Mouse (Mus musculus): ENCODE data around the gene Mfng. TPM values are rescaled to one million over a fixed set of nuclear protein-coding genes. Genes with fewer than 3 reads are reported as not detected.

Gene Mfng
- polyA plus RNA-seq (2012; rRNA removed; ENCODE audit: low replicate concordance), result 5.8 and 9.9 TPM in 2 replicates

DNA sequence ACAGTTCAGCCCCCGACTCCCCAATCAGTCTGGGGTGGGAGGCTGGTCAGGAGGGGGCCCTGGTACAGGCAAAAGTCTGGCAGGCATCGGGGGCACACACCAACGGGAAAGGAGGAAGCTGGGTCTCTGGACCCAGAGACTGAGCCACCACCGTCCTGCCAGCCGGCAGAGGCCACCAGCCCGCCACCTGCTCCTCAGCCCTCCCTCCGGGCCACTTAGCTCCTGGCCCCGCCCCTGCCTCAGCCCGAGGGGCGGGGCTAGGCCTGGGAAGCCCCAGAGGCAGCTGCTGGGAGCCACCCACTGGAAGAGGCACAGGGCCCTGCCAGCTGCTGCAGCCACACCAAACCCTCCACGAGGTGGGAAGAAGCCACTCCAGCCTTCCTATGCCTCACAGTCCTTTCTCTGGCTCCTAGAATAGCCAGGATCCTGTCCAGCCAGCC is at the start of gene Mfng:
Gene Mfng, minus strand, starts transcription at position 186 of the 440 bp plus-strand sequence.

DNA sequence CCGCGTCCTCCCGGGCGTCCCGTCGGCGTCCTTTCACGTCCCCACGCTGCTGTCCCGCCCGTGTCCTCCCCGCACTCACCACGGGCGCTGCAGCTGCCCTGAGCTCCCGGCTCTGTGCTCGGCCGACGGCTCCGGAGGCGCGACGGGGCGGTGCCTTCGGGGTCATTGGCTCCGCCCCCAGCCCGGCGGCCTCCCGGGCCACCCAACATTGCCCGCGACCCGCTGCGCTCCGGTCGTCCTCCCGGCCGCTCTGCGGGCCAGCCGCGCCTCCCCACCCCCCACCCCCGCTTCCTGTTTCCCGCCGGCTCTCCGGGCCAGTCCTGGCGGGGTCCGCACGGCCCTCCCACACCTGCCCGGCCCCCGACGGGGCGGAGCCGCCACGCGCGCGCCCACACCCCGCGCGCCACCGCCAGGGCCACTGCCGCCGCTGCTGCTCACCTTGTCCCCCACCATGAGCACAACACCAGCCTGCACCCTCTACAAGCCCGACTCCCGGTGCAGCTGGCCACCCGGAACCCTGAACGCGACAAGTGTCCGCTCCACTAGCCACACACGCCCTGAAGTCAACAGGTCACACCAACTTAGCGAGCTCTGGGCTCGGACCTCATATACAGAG is 29.6 kb upstream of the Mfng start, which contains the start of gene Card10:
Gene Card10, minus strand, starts transcription at position 267 of the 616 bp plus-strand sequence.

DNA sequence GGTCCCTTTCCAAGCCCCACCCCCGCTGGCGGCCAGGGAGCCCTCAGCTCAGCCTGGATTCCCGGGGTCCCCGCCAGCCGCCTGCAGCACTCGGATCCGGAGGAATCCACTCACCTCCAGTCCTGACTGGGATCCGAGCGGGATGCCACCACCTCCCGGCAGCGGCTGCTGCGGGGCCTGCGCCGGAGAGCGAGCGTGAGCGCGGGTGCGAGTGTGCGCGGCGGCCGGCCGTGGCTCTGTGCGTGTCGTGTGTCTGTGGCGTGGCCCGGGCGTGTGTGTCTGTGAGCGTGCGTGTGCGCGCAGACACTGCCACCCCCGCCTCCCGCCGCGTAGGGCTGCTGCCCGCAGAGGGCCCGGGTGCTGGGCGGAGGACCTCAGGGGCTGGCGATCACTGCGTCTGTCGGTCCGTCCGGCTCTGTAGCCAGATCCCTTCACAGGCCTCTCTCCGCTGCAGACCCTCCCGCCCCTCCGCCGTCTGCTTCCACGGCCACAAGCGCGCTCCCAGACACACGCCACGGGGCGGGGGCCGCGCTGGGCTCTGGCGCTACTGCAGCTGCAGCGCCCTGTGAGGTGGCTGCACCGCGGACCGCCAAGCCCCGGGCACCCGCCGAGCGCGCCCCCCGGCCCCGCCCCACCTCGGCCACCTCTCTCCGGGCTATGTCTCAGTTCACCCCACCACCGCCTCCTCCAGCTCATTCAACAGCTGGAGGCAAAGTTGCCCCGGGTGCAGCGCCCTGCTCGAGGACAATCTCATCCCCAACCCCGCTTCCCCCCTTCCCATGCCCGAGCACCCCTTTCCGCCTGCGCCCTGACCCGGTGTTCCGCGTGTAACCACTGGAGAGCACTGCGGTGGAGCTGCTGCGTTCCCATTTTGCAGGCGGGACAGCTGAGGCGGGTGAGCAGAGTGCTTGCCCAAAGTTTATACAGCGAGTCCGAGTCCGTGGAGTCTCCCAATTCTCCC is 54.7 kb downstream of the Mfng start, which contains the start of gene Elfn2:
Gene Elfn2, minus strand, starts transcription at position 482 of the 961 bp plus-strand sequence.

Other genes starting within 250 kb of the Mfng start
- 6.0 and 12.5 TPM in 2 replicates for gene C1qtnf6, start 242.1 kb downstream of the Mfng start, polyA plus RNA-seq (2012; rRNA removed; ENCODE audit: low replicate concordance)
- 0.14 and 0.70 TPM in 2 replicates for gene Sstr3, start 228.8 kb downstream of the Mfng start, polyA plus RNA-seq (2012; rRNA removed; ENCODE audit: low replicate concordance)
- gene Rac2, start 200.7 kb downstream of the Mfng start, polyA plus RNA-seq (2012; rRNA removed; ENCODE audit: low replicate concordance), result 138 and 143 TPM in 2 replicates
- gene Cyth4, start 176.4 kb downstream of the Mfng start, polyA plus RNA-seq (2012; rRNA removed; ENCODE audit: low replicate concordance), result 6.4 and 9.5 TPM in 2 replicates
- 0.11 and 0.25 TPM in 2 replicates for gene Elfn2, start 54.7 kb downstream of the Mfng start, polyA plus RNA-seq (2012; rRNA removed; ENCODE audit: low replicate concordance)
- gene Card10, start 29.6 kb upstream of the Mfng start, polyA plus RNA-seq (2012; rRNA removed; ENCODE audit: low replicate concordance), result 19.8 and 24.8 TPM in 2 replicates
- gene Cdc42ep1, start 69.1 kb upstream of the Mfng start, polyA plus RNA-seq (2012; rRNA removed; ENCODE audit: low replicate concordance), result 22.7 and 43.2 TPM in 2 replicates
- 1,850 and 2,238 TPM in 2 replicates for gene Lgals2, start 82.1 kb upstream of the Mfng start, polyA plus RNA-seq (2012; rRNA removed; ENCODE audit: low replicate concordance)
- 106 and 145 TPM in 2 replicates for gene Gga1, start 103.7 kb upstream of the Mfng start, polyA plus RNA-seq (2012; rRNA removed; ENCODE audit: low replicate concordance)
- 0.12 and 0.13 TPM in 2 replicates for gene Gm49510, start 126.2 kb upstream of the Mfng start, polyA plus RNA-seq (2012; rRNA removed; ENCODE audit: low replicate concordance)
- 58.0 and 64.8 TPM in 2 replicates for gene Sh3bp1, start 126.3 kb upstream of the Mfng start, polyA plus RNA-seq (2012; rRNA removed; ENCODE audit: low replicate concordance)
- gene Pdxp, start 140.4 kb upstream of the Mfng start, polyA plus RNA-seq (2012; rRNA removed; ENCODE audit: low replicate concordance), result 3.9 and 4.0 TPM in 2 replicates
- gene Lgals1, start 153.2 kb upstream of the Mfng start, polyA plus RNA-seq (2012; rRNA removed; ENCODE audit: low replicate concordance), result 75.9 and 89.4 TPM in 2 replicates
- gene Nol12, start 161.5 kb upstream of the Mfng start, polyA plus RNA-seq (2012; rRNA removed; ENCODE audit: low replicate concordance), result 11.1 and 12.5 TPM in 2 replicates
- 49.7 and 55.3 TPM in 2 replicates for gene Triobp, start 174.2 kb upstream of the Mfng start, polyA plus RNA-seq (2012; rRNA removed; ENCODE audit: low replicate concordance)

Measured in duodenum, adult 2 months (tissue).